Mouse (Mus musculus) lung, embryonic 16.5 days (tissue): ENCODE measurements around the gene Cdc42bpa. TPM values are rescaled to one million over a fixed set of nuclear protein-coding genes. Genes with fewer than 3 reads are reported as not detected.
A peak's percentile ranks its signal among the peaks of the same experiment; 100 is the strongest.

ENCODE experiments used
- ATAC-seq: fragments of 200-750 bp; cut with Nextera tagmentation; 2 replicates; pipeline ENCODE4 v1.8.0; 2017; ENCODE audit warnings: low read depth, mild to moderate bottlenecking, moderate library complexity
- H3K27ac ChIP-seq: fragments of 300-500 bp; sonication (generic); 2 replicates; pipeline ENCODE4 v1.5.1; 2014; ENCODE audit warnings: mild to moderate bottlenecking, control low read depth, low read length
- H3K27me3 ChIP-seq: fragments of 300-500 bp; sonication (generic); 2 replicates; pipeline ENCODE4 v1.6.1; 2014; ENCODE audit warnings: low read depth, low read length, mixed read lengths; ENCODE audit not compliant: control insufficient read depth, insufficient read depth
- H3K36me3 ChIP-seq: fragments of 300-500 bp; sonication (generic); 2 replicates; pipeline ENCODE4 v1.6.1; 2014; ENCODE audit warnings: low read length; ENCODE audit not compliant: control insufficient read depth, insufficient read depth
- H3K4me1 ChIP-seq: fragments of 300-500 bp; sonication (generic); replicated peaks from 2 replicates; pipeline ENCODE4 v1.6.1; 2014; ENCODE audit warnings: low read length, mixed read lengths; ENCODE audit not compliant: control insufficient read depth, insufficient read depth
- H3K4me2 ChIP-seq: fragments of 300-500 bp; sonication (generic); 2 replicates; pipeline ENCODE4 v1.6.1; 2014; ENCODE audit warnings: low read depth, low read length, control low read depth
- H3K4me3 ChIP-seq: fragments of 300-500 bp; sonication (generic); 2 replicates; pipeline ENCODE4 v1.5.1; 2014; ENCODE audit warnings: mild to moderate bottlenecking, low read length, control low read depth
- H3K9ac ChIP-seq: fragments of 300-500 bp; sonication (generic); 2 replicates; pipeline ENCODE4 v1.6.1; 2014; ENCODE audit warnings: low read length, control low read depth
- H3K9me3 ChIP-seq: fragments of 300-500 bp; sonication (generic); 2 replicates; pipeline ENCODE4 v1.6.1; 2016; ENCODE audit warnings: low read length; ENCODE audit not compliant: control insufficient read depth
- WGBS: fragments of 180-500 bp; shearing (Covaris S2); extraction: QIAGEN DNeasy Blood & Tissue Kit; methylation state at CpG from one replicate; pipeline ENCODE4 v1.1.7; 2014; 5-methylcytosine and 5-hydroxymethylcytosine counted together
- polyA plus RNA-seq: library from polyadenylated mRNA; unstranded; fragments of >200 nt; fragmentation: Nextera tagmentation; extraction: Ambion mirVana; gene quantifications from 2 replicates; pipeline ENCODE4 v1.2.1, GENCODE M21; 2015

Gene Cdc42bpa
- polyA plus RNA-seq, 1 experiment from 2014 or later = 13.7 TPM

- H3K36me3 ChIP-seq = no peaks in the 10 kb centered on the region
- no peaks in the 10 kb centered on the region for H3K27me3 ChIP-seq
- no peak overlapping the region for H3K27ac ChIP-seq
- 83% methylated on average over 6 of the region's 6 CpGs for WGBS
- ATAC-seq = no peak
- no peak overlapping the region for H3K9ac ChIP-seq
- no peak overlapping the region for H3K4me2 ChIP-seq
- H3K9me3 ChIP-seq = no peaks in the 10 kb centered on the region
- no peak overlapping the region for H3K4me3 ChIP-seq
- H3K4me1 ChIP-seq = no peaks in the 10 kb centered on the region
Measured at GRCm38 (mm10) chr1:180183525-180184159, 223.4 kb downstream of the Cdc42bpa start.

GRCm38 (mm10) chr1:180184768-180185167 is 224.5 kb downstream of the Cdc42bpa start:
- no peaks in the 10 kb centered on the region for H3K4me1 ChIP-seq
- no peak overlapping the region for H3K4me2 ChIP-seq
- H3K27me3 ChIP-seq = no peaks in the 10 kb centered on the region
- no peak overlapping the region for H3K9ac ChIP-seq
- H3K4me3 ChIP-seq = no peak overlapping the region
- H3K36me3 ChIP-seq = no peaks in the 10 kb centered on the region
- ATAC-seq = no peak
- 29% methylated on average over 7 of the region's 7 CpGs for WGBS
- H3K27ac ChIP-seq = no peak overlapping the region
- H3K9me3 ChIP-seq = no peaks in the 10 kb centered on the region

- ATAC-seq = no peak
- Histone ChIP-seq H3K9ac (no peak overlapping the region), H3K9me3 (no peaks in the 10 kb centered on the region), H3K4me1 (no peaks in the 10 kb centered on the region), H3K4me3 (no peak overlapping the region), H3K4me2 (no peak overlapping the region), H3K27me3 (no peaks in the 10 kb centered on the region), H3K27ac (no peak overlapping the region), H3K36me3 (no peaks in the 10 kb centered on the region)
- WGBS = 46% methylated on average over 5 of the region's 5 CpGs
Measured at GRCm38 (mm10) chr1:180185877-180186276, 225.6 kb downstream of the Cdc42bpa start.

- ATAC-seq = 0 out of 2 replicates have a peak, but pooled peaks have one; percentile 26
- Histone ChIP-seq H3K9me3 (no peaks in the 10 kb centered on the region), H3K27me3 (no peaks in the 10 kb centered on the region), H3K36me3 (no peaks in the 10 kb centered on the region), H3K4me1 (no peaks in the 10 kb centered on the region), H3K4me3 (no peak overlapping the region), H3K9ac (no peak overlapping the region), H3K4me2 (no peak overlapping the region), H3K27ac (no peak overlapping the region)
- 76% methylated on average over 3 of the region's 3 CpGs for WGBS
Measured at GRCm38 (mm10) chr1:180186371-180186770, 226.1 kb downstream of the Cdc42bpa start.

- 67% methylated on average over 4 of the region's 4 CpGs for WGBS
- Histone ChIP-seq H3K9ac (no peak overlapping the region), H3K36me3 (no peaks in the 10 kb centered on the region)
Measured at GRCm38 (mm10) chr1:180188951-180189350, 228.7 kb downstream of the Cdc42bpa start.

GRCm38 (mm10) chr1:180191112-180191511 is 230.8 kb downstream of the Cdc42bpa start:
- no peak overlapping the region for H3K4me2 ChIP-seq
- H3K27me3 ChIP-seq = no peaks in the 10 kb centered on the region
- no peaks in the 10 kb centered on the region for H3K36me3 ChIP-seq
- no peak for ATAC-seq
- peaks cover 7% of the 10 kb centered on the region for H3K4me1 ChIP-seq
- no peak overlapping the region for H3K4me3 ChIP-seq
- no peaks in the 10 kb centered on the region for H3K9me3 ChIP-seq
- no peak overlapping the region for H3K9ac ChIP-seq
- WGBS = 73% methylated on average over 8 of the region's 8 CpGs
- no peak overlapping the region for H3K27ac ChIP-seq

More at GRCm38 (mm10) chr1:180188951-180189350, 228.7 kb downstream of the Cdc42bpa start:
- no peak for ATAC-seq
- H3K27ac ChIP-seq = no peak overlapping the region
- H3K27me3 ChIP-seq = no peaks in the 10 kb centered on the region
- H3K4me1 ChIP-seq = no peaks in the 10 kb centered on the region
- H3K4me3 ChIP-seq = no peak overlapping the region
- no peak overlapping the region for H3K4me2 ChIP-seq
- no peaks in the 10 kb centered on the region for H3K9me3 ChIP-seq

GRCm38 (mm10) chr1:180191651-180192220 is 231.5 kb downstream of the Cdc42bpa start:
- Histone ChIP-seq H3K36me3 (no peaks in the 10 kb centered on the region), H3K9ac (no peak overlapping the region), H3K4me1 (peaks cover 10% of the 10 kb centered on the region), H3K9me3 (no peaks in the 10 kb centered on the region), H3K4me3 (no peak overlapping the region), H3K27ac (no peak overlapping the region), H3K27me3 (no peaks in the 10 kb centered on the region), H3K4me2 (no peak overlapping the region)
- WGBS = 65% methylated on average over 7 of the region's 7 CpGs
- no peak for ATAC-seq

GRCm38 (mm10) chr1:180192866-180193265 is 232.6 kb downstream of the Cdc42bpa start:
- Histone ChIP-seq H3K4me2 (no peak overlapping the region), H3K27me3 (no peaks in the 10 kb centered on the region), H3K27ac (no peak overlapping the region), H3K9me3 (no peaks in the 10 kb centered on the region), H3K4me3 (no peak overlapping the region), H3K9ac (no peak overlapping the region), H3K36me3 (no peaks in the 10 kb centered on the region), H3K4me1 (peaks cover 10% of the 10 kb centered on the region)
- no peak for ATAC-seq
- WGBS = 48% methylated on average over 4 of the region's 4 CpGs

GRCm38 (mm10) chr1:180193391-180193935 is 233.2 kb downstream of the Cdc42bpa start:
- Histone ChIP-seq H3K27me3 (no peaks in the 10 kb centered on the region), H3K9ac (no peak overlapping the region), H3K4me3 (no peak overlapping the region), H3K4me1 (peaks cover 10% of the 10 kb centered on the region), H3K4me2 (no peak overlapping the region), H3K9me3 (no peaks in the 10 kb centered on the region), H3K36me3 (no peaks in the 10 kb centered on the region), H3K27ac (no peak overlapping the region)
- 79% methylated on average over 8 of the region's 8 CpGs for WGBS
- ATAC-seq = no peak
